ENCODE assay signal across 8 mouse cellular contexts in genomic region chr8:70797081-70798070, GRCm38 (mm10). TPM values are rescaled to one million over a fixed set of nuclear protein-coding genes. Genes with fewer than 3 reads are reported as not detected.
DNase-seq lines count a peak whose midpoint lies in the region; ATAC-seq and TF ChIP-seq lines count a peak whose summit lies in the region.

No protein-coding gene starts in this region.

- peak; percentile 88 for ATAC-seq in embryonic facial prominence, embryonic 12.5 days (ENCODE audit: insufficient number of reproducible peaks, insufficient read depth, low FRiP score, low TSS enrichment)
- ATAC-seq in limb, embryonic 12.5 days (ENCODE audit: insufficient number of reproducible peaks, insufficient read depth, low FRiP score, low TSS enrichment, low read depth), result peak; percentile 90
- peak; percentile 87 for ATAC-seq in midbrain, embryonic 15.5 days (replicated peaks)

- no peak for TF ChIP-seq CTCF in kidney, adult 2 months (conservative IDR thresholded peaks at IDR 0.05; ENCODE audit: insufficient read depth, insufficient read length, low read depth, low read length)

- peaks cover 16% of the 10 kb centered on the region for H3K4me1 ChIP-seq in embryonic facial prominence, embryonic 12.5 days
- peaks cover 6% of the 10 kb centered on the region; the same call in 1 of the 2 replicates for H3K4me1 ChIP-seq in kidney, adult 2 months (ENCODE audit: control insufficient read depth, insufficient read depth, low read length)
- H3K4me1 ChIP-seq in limb, embryonic 12.5 days (replicated peaks), result peaks cover 22% of the 10 kb centered on the region
- peaks cover 37% of the 10 kb centered on the region for H3K4me1 ChIP-seq in midbrain, embryonic 15.5 days

- H3K27ac ChIP-seq in embryonic facial prominence, embryonic 12.5 days, result no peak overlapping the region; the same call in 1 of the 2 replicates
- peak overlapping the region; percentile 93 for H3K27ac ChIP-seq in kidney, adult 2 months (ENCODE audit: insufficient read depth, low read depth, low read length)
- H3K27ac ChIP-seq in limb, embryonic 12.5 days, result no peak overlapping the region
- peak overlapping the region; percentile 67 for H3K27ac ChIP-seq in midbrain, embryonic 15.5 days

- H3K36me3 ChIP-seq in embryonic facial prominence, embryonic 12.5 days, result no peaks in the 10 kb centered on the region
- no peaks in the 10 kb centered on the region for H3K36me3 ChIP-seq in kidney, adult 2 months (ENCODE audit: control insufficient read depth, insufficient read depth, low read length)
- H3K36me3 ChIP-seq in limb, embryonic 12.5 days, result no peaks in the 10 kb centered on the region
- H3K36me3 ChIP-seq in midbrain, embryonic 15.5 days (replicated peaks), result no peaks in the 10 kb centered on the region

- no peaks in the 10 kb centered on the region for H3K9me3 ChIP-seq in embryonic facial prominence, embryonic 12.5 days
- H3K9me3 ChIP-seq in limb, embryonic 12.5 days, result no peaks in the 10 kb centered on the region
- no peaks in the 10 kb centered on the region for H3K9me3 ChIP-seq in midbrain, embryonic 15.5 days

- TF ChIP-seq POLR2A in kidney, adult 2 months (IDR thresholded peaks at IDR 0.05; ENCODE audit: low read depth, low read length), result no peak

- peaks cover 64% of the 10 kb centered on the region for H3K27me3 ChIP-seq in embryonic facial prominence, embryonic 12.5 days
- H3K27me3 ChIP-seq in kidney, adult 2 months (replicated peaks; ENCODE audit: control insufficient read depth, insufficient read depth, low read length), result no peaks in the 10 kb centered on the region
- peaks cover 60% of the 10 kb centered on the region for H3K27me3 ChIP-seq in limb, embryonic 12.5 days
- peaks cover 32% of the 10 kb centered on the region for H3K27me3 ChIP-seq in midbrain, embryonic 15.5 days (replicated peaks)

- 1% methylated on average over 51 of the region's 57 CpGs for WGBS in embryonic facial prominence, embryonic 12.5 days
- WGBS in kidney, adult 2 months, result under 1% methylated on average over 56 of the region's 57 CpGs
- under 1% methylated on average over 54 of the region's 57 CpGs for WGBS in limb, embryonic 12.5 days
- WGBS in midbrain, embryonic 15.5 days, result 1% methylated on average over 55 of the region's 57 CpGs

- H3K4me2 ChIP-seq in embryonic facial prominence, embryonic 12.5 days (replicated peaks), result peak overlapping the region; percentile 82
- peak overlapping the region; percentile 84 for H3K4me2 ChIP-seq in limb, embryonic 12.5 days
- H3K4me2 ChIP-seq in midbrain, embryonic 15.5 days, result peak overlapping the region; percentile 93

- peak overlapping the region; percentile 52 for H3K4me3 ChIP-seq in embryonic facial prominence, embryonic 12.5 days
- H3K4me3 ChIP-seq in kidney, adult 2 months (ENCODE audit: insufficient read depth, low read depth, low read length), result peak overlapping the region; percentile 48
- H3K4me3 ChIP-seq in limb, embryonic 12.5 days (replicated peaks), result peak overlapping the region; percentile 55
- H3K4me3 ChIP-seq in midbrain, embryonic 15.5 days, result peak overlapping the region; percentile 60

- peak; percentile 96 for DNase-seq in 3134 (ENCODE audit: extremely low read depth, insufficient read length, low spot score)
- DNase-seq in adrenal gland, postnatal 25 days, result peak; percentile 85
- peak; percentile 91 to 92 for DNase-seq in heart, adult 18-20 months
- peak; percentile 96 for DNase-seq in kidney, adult 2 months
- DNase-seq in spleen, postnatal 10 days (ENCODE audit: low spot score in 2 of 2), result peak; percentile 77 to 85

- peak overlapping the region; percentile 64 for H3K9ac ChIP-seq in embryonic facial prominence, embryonic 12.5 days
- peak overlapping the region; percentile 60 for H3K9ac ChIP-seq in limb, embryonic 12.5 days (replicated peaks)
- H3K9ac ChIP-seq in midbrain, embryonic 15.5 days, result peak overlapping the region; percentile 71

RNA-seq across cellular contexts. Expression of gene Mast3, which starts 7.5 kb away (rescaled TPM):
- 26.9 and 27.4 TPM in 2 replicates for total RNA-seq in adrenal gland, postnatal 25 days (2021)
- polyA plus RNA-seq in embryonic facial prominence, embryonic 12.5 days (2016; fragmentation: Nextera tagmentation; extraction: Ambion mirVana), result 13.7 and 13.9 TPM in 2 replicates
- 1 to 10 TPM; 6.8 to 9.8 TPM for total RNA-seq in heart, adult 18-20 months (2021)
- polyA plus RNA-seq in kidney, adult 2 months (2012; rRNA removed), result 25.3 and 27.4 TPM in 2 replicates
- polyA plus RNA-seq in limb, embryonic 12.5 days (2016; fragmentation: Nextera tagmentation; extraction: Ambion mirVana), result 13.2 and 14.5 TPM in 2 replicates
- 26.4 and 26.9 TPM in 2 replicates for polyA plus RNA-seq in midbrain, embryonic 15.5 days (2015; fragmentation: Nextera tagmentation; extraction: Ambion mirVana)

RNA-seq across cellular contexts. Expression of gene Il12rb1, which starts 10.9 kb away (rescaled TPM):
- total RNA-seq in adrenal gland, postnatal 25 days (2021), result not detected in 2 replicates
- polyA plus RNA-seq in embryonic facial prominence, embryonic 12.5 days (2016; fragmentation: Nextera tagmentation; extraction: Ambion mirVana), result 0.13 TPM in 1 of 2 replicates, not detected in the other
- under 1 TPM; 0.15 to 0.31 TPM for total RNA-seq in heart, adult 18-20 months (2021)
- 0.42 and 0.48 TPM in 2 replicates for polyA plus RNA-seq in kidney, adult 2 months (2012; rRNA removed)
- not detected in 2 replicates for polyA plus RNA-seq in limb, embryonic 12.5 days (2016; fragmentation: Nextera tagmentation; extraction: Ambion mirVana)
- 0.10 and 0.36 TPM in 2 replicates for polyA plus RNA-seq in midbrain, embryonic 15.5 days (2015; fragmentation: Nextera tagmentation; extraction: Ambion mirVana)

RNA-seq across cellular contexts. Expression of gene Pik3r2, which starts 20.9 kb away (rescaled TPM):
- 50.2 and 62.1 TPM in 2 replicates for total RNA-seq in adrenal gland, postnatal 25 days (2021)
- 76.8 and 78.0 TPM in 2 replicates for polyA plus RNA-seq in embryonic facial prominence, embryonic 12.5 days (2016; fragmentation: Nextera tagmentation; extraction: Ambion mirVana)
- total RNA-seq in heart, adult 18-20 months (2021), result 10 to 100 TPM; 19.7 to 21.4 TPM
- 60.5 and 94.7 TPM in 2 replicates for polyA plus RNA-seq in kidney, adult 2 months (2012; rRNA removed)
- 80.2 and 80.6 TPM in 2 replicates for polyA plus RNA-seq in limb, embryonic 12.5 days (2016; fragmentation: Nextera tagmentation; extraction: Ambion mirVana)
- 113 TPM in 2 replicates for polyA plus RNA-seq in midbrain, embryonic 15.5 days (2015; fragmentation: Nextera tagmentation; extraction: Ambion mirVana)

RNA-seq across cellular contexts. Expression of gene Mpv17l2, which starts 36.6 kb away (rescaled TPM):
- 127 and 143 TPM in 2 replicates for total RNA-seq in adrenal gland, postnatal 25 days (2021)
- 32.7 and 35.7 TPM in 2 replicates for polyA plus RNA-seq in embryonic facial prominence, embryonic 12.5 days (2016; fragmentation: Nextera tagmentation; extraction: Ambion mirVana)
- 10 to 100 TPM; 26.9 to 27.5 TPM for total RNA-seq in heart, adult 18-20 months (2021)
- 73.4 and 96.3 TPM in 2 replicates for polyA plus RNA-seq in kidney, adult 2 months (2012; rRNA removed)
- polyA plus RNA-seq in limb, embryonic 12.5 days (2016; fragmentation: Nextera tagmentation; extraction: Ambion mirVana), result 25.8 and 29.0 TPM in 2 replicates
- 36.6 and 38.4 TPM in 2 replicates for polyA plus RNA-seq in midbrain, embryonic 15.5 days (2015; fragmentation: Nextera tagmentation; extraction: Ambion mirVana)

RNA-seq across cellular contexts. Expression of gene Arrdc2, which starts 42.1 kb away (rescaled TPM):
- total RNA-seq in adrenal gland, postnatal 25 days (2021), result 10.6 and 14.4 TPM in 2 replicates
- 6.9 and 7.5 TPM in 2 replicates for polyA plus RNA-seq in embryonic facial prominence, embryonic 12.5 days (2016; fragmentation: Nextera tagmentation; extraction: Ambion mirVana)
- 10 to 100 TPM; 14.8 to 29.0 TPM for total RNA-seq in heart, adult 18-20 months (2021)
- polyA plus RNA-seq in kidney, adult 2 months (2012; rRNA removed), result 19.8 and 26.2 TPM in 2 replicates
- polyA plus RNA-seq in limb, embryonic 12.5 days (2016; fragmentation: Nextera tagmentation; extraction: Ambion mirVana), result 5.3 and 6.4 TPM in 2 replicates
- polyA plus RNA-seq in midbrain, embryonic 15.5 days (2015; fragmentation: Nextera tagmentation; extraction: Ambion mirVana), result 8.1 and 8.6 TPM in 2 replicates

Comparison
In these comparisons a context has a peak if more than half of its experiments do, and no peak if none do; other contexts are left out.
1. H3K27ac ChIP-seq: peak in kidney, adult 2 months (single experiment) and midbrain, embryonic 15.5 days (single experiment); none in embryonic facial prominence, embryonic 12.5 days (single experiment) and limb, embryonic 12.5 days (single experiment).
2. Peak in every context shown above with its lines, with median percentiles within 50 percentile points of each other: DNase-seq, ATAC-seq, H3K4me2 ChIP-seq, H3K4me3 ChIP-seq and H3K9ac ChIP-seq.